Mouse (Mus musculus): ENCODE data around the gene Enoph1. TPM values are rescaled to one million over a fixed set of nuclear protein-coding genes. Genes with fewer than 3 reads are reported as not detected.

Enoph1 gene
- total and polyA plus RNA-seq, 3 experiments = 50.4 to 67.3 (median 52.4) TPM

DNA sequence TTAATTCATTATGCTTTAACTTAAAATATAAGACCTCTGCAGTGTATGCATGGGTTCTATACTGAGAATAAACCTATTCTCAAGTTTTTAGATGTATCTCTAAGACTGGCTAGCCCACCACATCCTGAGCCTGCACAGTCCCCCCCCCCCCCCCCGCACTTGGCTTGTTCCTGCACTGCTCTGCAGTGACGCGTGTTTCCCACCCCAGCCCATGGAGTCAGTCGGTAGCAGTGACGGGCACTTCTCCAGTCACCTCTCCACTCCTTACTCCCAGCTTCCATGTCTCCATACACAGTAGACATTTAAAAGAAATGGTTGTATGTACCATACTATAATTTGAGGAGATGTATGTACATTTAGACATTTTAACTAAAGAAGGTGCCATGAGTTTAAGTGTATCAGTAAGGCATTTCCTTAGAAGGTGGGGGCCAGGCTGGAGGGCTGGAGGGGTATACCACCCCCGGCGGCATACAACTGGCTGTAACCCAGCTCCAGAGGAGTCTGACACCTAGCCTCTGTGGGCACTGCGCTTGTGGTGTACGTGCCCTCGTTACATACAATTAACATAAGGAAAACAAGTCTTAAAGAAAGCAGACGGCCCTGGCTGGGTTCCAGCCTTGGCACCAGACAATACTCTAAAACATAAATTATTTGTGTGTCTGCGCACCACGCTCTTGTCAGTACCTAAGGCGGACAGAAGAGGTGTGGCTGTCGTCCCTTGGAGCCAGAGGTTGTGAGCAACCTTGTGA is 17.9 kb downstream of the Enoph1 start:
- Histone ChIP-seq H3K79me2 (replicated peaks; ENCODE audit: control insufficient read depth, extremely low read depth, insufficient read depth, poor library complexity, severe bottlenecking) (peaks cover 10% of the 10 kb centered on the region; the same call in 1 of the 2 replicates), H3K9ac (ENCODE audit: insufficient read depth, low read depth) (no peak overlapping the region), H3K4me2 (ENCODE audit: insufficient read depth, low read depth, poor library complexity, severe bottlenecking) (no peak overlapping the region), H3K36me3 (replicated peaks in 1 of 2; ENCODE audit: control insufficient read depth in 1 of 2, insufficient read depth in 1 of 2, low read length in 1 of 2) (peaks cover 28 to 74% of the 10 kb centered on the region in 2 experiments), H3K4me3 (replicated peaks in 1 of 3; ENCODE audit: low read depth in 2 of 3, low read length in 2 of 3, poor library complexity in 1 of 3) (no peak overlapping the region), H3K9me3 (replicated peaks; ENCODE audit: low read length) (no peaks in the 10 kb centered on the region), H3K27me3 (replicated peaks) (no peaks in the 10 kb centered on the region), H3K4me1 (ENCODE audit: control insufficient read depth in 1 of 2, insufficient read depth in 2 of 2) (peaks cover 0 to 18% of the 10 kb centered on the region in 2 experiments; a peak in 2 of 4 replicates), H3K27ac (ENCODE audit: insufficient read depth, low read depth) (no peak overlapping the region)
- no peak for DNase-seq (ENCODE audit: extremely low read depth)
- no peak for TF ChIP-seq RCOR1 (conservative IDR thresholded peaks at IDR 0.05; ENCODE audit: low read depth, low read length)
- TF ChIP-seq CTCF (conservative IDR thresholded peaks at IDR 0.05 in 1 of 2, IDR thresholded peaks at IDR 0.05 in 1 of 2; ENCODE audit: low read depth in 2 of 2, low read length in 2 of 2) = no peak
- TF ChIP-seq BHLHE40 (IDR thresholded peaks at IDR 0.05; ENCODE audit: low read depth, low read length) = no peak
- no peak for TF ChIP-seq POLR2A (IDR thresholded peaks at IDR 0.05; ENCODE audit: low read depth, low read length)
- dilution Hi-C loops (cut with MboI; ENCODE audit: extremely low pct_ligation_motif_present, extremely low pct_unique_long_range_greater_than_20kb, low sequenced_read_pairs) = no loop called here
- in situ Hi-C loops (cut with MboI; ENCODE audit: low pct_ligation_motif_present, low pct_unique_long_range_greater_than_20kb, low sequenced_read_pairs) = no loop called here

DNA sequence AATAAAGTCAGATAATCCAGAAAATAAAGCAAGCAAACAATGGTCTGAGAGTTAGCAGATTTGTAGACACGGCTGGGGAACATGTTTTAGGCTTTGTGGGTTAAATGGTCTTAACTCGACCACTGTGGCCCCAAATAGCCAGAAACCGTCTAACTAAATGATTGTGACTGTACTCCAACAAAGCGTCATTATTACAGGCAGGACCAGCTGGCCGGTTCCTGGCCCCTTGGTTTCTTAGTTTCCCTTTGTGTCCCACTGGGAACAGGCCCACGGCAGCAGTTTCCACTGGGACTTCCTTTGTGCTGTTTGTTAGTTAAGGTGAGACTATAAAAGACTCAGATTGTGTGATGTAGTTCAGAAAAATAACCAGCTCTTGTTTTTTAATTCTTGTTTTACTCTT is 18.9 kb downstream of the Enoph1 start:
- dilution Hi-C loops (cut with MboI; ENCODE audit: extremely low pct_ligation_motif_present, extremely low pct_unique_long_range_greater_than_20kb, low sequenced_read_pairs) (no loop called here), in situ Hi-C loops (cut with MboI; ENCODE audit: low pct_ligation_motif_present, low pct_unique_long_range_greater_than_20kb, low sequenced_read_pairs) (no loop called here)

DNA sequence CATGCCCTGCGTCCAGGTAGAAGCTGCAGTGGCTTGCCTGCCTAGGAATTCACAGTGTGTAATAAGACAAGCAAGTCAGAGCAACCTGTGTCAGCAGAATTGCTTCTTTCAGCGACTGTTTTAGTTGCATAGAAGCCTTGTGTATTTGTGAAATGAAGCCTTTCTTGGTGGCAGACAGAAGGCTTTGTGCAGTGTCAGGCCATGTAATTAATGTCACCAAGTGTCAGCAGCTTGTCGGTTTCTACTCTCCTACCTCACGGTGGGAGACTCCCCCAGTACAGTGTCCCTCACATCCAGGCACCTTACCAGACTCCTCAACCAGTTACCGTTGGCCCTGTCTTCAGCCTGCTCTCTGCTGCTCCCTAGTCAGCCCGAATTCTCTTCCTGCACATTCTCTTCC is 19.5 kb downstream of the Enoph1 start:
- Histone ChIP-seq H3K36me3 (replicated peaks in 1 of 2; ENCODE audit: control insufficient read depth in 1 of 2, insufficient read depth in 1 of 2, low read length in 1 of 2) (peaks cover 38 to 80% of the 10 kb centered on the region in 2 experiments), H3K79me2 (replicated peaks; ENCODE audit: control insufficient read depth, extremely low read depth, insufficient read depth, poor library complexity, severe bottlenecking) (0 out of 2 replicates have a peak, but pooled peaks cover 3% of the 10 kb centered on the region), H3K27ac (ENCODE audit: insufficient read depth, low read depth) (no peak overlapping the region), H3K9ac (ENCODE audit: insufficient read depth, low read depth) (no peak overlapping the region), H3K4me3 (replicated peaks in 1 of 3; ENCODE audit: low read depth in 2 of 3, low read length in 2 of 3, poor library complexity in 1 of 3) (no peak overlapping the region), H3K4me2 (ENCODE audit: insufficient read depth, low read depth, poor library complexity, severe bottlenecking) (no peak overlapping the region), H3K9me3 (replicated peaks; ENCODE audit: low read length) (no peaks in the 10 kb centered on the region), H3K4me1 (ENCODE audit: control insufficient read depth in 1 of 2, insufficient read depth in 2 of 2) (peaks cover 0 to 17% of the 10 kb centered on the region in 2 experiments; a peak in 2 of 4 replicates), H3K27me3 (replicated peaks) (no peaks in the 10 kb centered on the region)
- in situ Hi-C loops (cut with MboI; ENCODE audit: low pct_ligation_motif_present, low pct_unique_long_range_greater_than_20kb, low sequenced_read_pairs) (no loop called here), dilution Hi-C loops (cut with MboI; ENCODE audit: extremely low pct_ligation_motif_present, extremely low pct_unique_long_range_greater_than_20kb, low sequenced_read_pairs) (no loop called here)
- no peak for DNase-seq (ENCODE audit: extremely low read depth)
- TF ChIP-seq POLR2AphosphoS2 (IDR thresholded peaks at IDR 0.05; ENCODE audit: low read depth, low read length) (no peak), JUN (IDR thresholded peaks at IDR 0.05; ENCODE audit: insufficient read depth, low read depth, low read length) (no peak), USF1 (IDR thresholded peaks at IDR 0.05; ENCODE audit: low read depth, low read length) (no peak), BHLHE40 (IDR thresholded peaks at IDR 0.05; ENCODE audit: low read depth, low read length) (no peak), GABPA (IDR thresholded peaks at IDR 0.05; ENCODE audit: insufficient replicate concordance, low read depth, low read length) (no peak), TBP (conservative IDR thresholded peaks at IDR 0.05; ENCODE audit: low read depth, low read length) (no peak), USF2 (conservative IDR thresholded peaks at IDR 0.05; ENCODE audit: low read depth, low read length) (no peak), MYC (IDR thresholded peaks at IDR 0.05; ENCODE audit: low read depth, low read length) (no peak), SIN3A (IDR thresholded peaks at IDR 0.05; ENCODE audit: low read length) (no peak), ELF1 (IDR thresholded peaks at IDR 0.05; ENCODE audit: low read depth, low read length) (no peak), E2F4 (IDR thresholded peaks at IDR 0.05; ENCODE audit: insufficient replicate concordance, low read depth, low read length) (no peak), MAX (IDR thresholded peaks at IDR 0.05; ENCODE audit: low read length) (no peak), CHD2 (IDR thresholded peaks at IDR 0.05; ENCODE audit: low read length) (no peak), RCOR1 (conservative IDR thresholded peaks at IDR 0.05; ENCODE audit: low read depth, low read length) (no peak), CTCF (conservative IDR thresholded peaks at IDR 0.05 in 1 of 2, IDR thresholded peaks at IDR 0.05 in 1 of 2; ENCODE audit: low read depth in 2 of 2, low read length in 2 of 2) (no peak), CHD1 (IDR thresholded peaks at IDR 0.05; ENCODE audit: low read depth, low read length) (no peak), UBTF (IDR thresholded peaks at IDR 0.05; ENCODE audit: low read depth, low read length) (no peak), ETS1 (conservative IDR thresholded peaks at IDR 0.05; ENCODE audit: low read depth, low read length) (no peak)

More for the DNA sequence above, 18.9 kb downstream of the Enoph1 start:
- Histone ChIP-seq H3K9me3 (replicated peaks; ENCODE audit: low read length) (no peaks in the 10 kb centered on the region), H3K9ac (ENCODE audit: insufficient read depth, low read depth) (no peak overlapping the region), H3K4me2 (ENCODE audit: insufficient read depth, low read depth, poor library complexity, severe bottlenecking) (no peak overlapping the region), H3K4me3 (replicated peaks in 1 of 3; ENCODE audit: low read depth in 2 of 3, low read length in 2 of 3, poor library complexity in 1 of 3) (no peak overlapping the region), H3K27me3 (replicated peaks) (no peaks in the 10 kb centered on the region), H3K27ac (ENCODE audit: insufficient read depth, low read depth) (no peak overlapping the region), H3K36me3 (replicated peaks in 1 of 2; ENCODE audit: control insufficient read depth in 1 of 2, insufficient read depth in 1 of 2, low read length in 1 of 2) (peaks cover 32 to 77% of the 10 kb centered on the region in 2 experiments), H3K79me2 (replicated peaks; ENCODE audit: control insufficient read depth, extremely low read depth, insufficient read depth, poor library complexity, severe bottlenecking) (peaks cover 6% of the 10 kb centered on the region; the same call in 1 of the 2 replicates), H3K4me1 (ENCODE audit: control insufficient read depth in 1 of 2, insufficient read depth in 2 of 2) (peaks cover 0 to 18% of the 10 kb centered on the region in 2 experiments; a peak in 2 of 4 replicates)
- TF ChIP-seq RAD21 (IDR thresholded peaks at IDR 0.05; ENCODE audit: low read depth, low read length) (no peak), USF1 (IDR thresholded peaks at IDR 0.05; ENCODE audit: low read depth, low read length) (no peak), SMC3 (IDR thresholded peaks at IDR 0.05; ENCODE audit: low read depth, low read length) (no peak), NRF1 (IDR thresholded peaks at IDR 0.05; ENCODE audit: low read depth, low read length) (no peak), MAFK (IDR thresholded peaks at IDR 0.05; ENCODE audit: insufficient replicate concordance, low read length) (no peak), BHLHE40 (IDR thresholded peaks at IDR 0.05; ENCODE audit: low read depth, low read length) (no peak), ZC3H11A (IDR thresholded peaks at IDR 0.05; ENCODE audit: low read depth, low read length) (no peak), ZKSCAN1 (IDR thresholded peaks at IDR 0.05; ENCODE audit: borderline replicate concordance, low read depth, low read length) (no peak)
- no peak for DNase-seq (ENCODE audit: extremely low read depth)

All from CH12.LX (cell line).